Mouse (Mus musculus) left cerebral cortex, adult 6 months (tissue): ENCODE data around the gene Gm28038. TPM values are rescaled to one million over a fixed set of nuclear protein-coding genes. Genes with fewer than 3 reads are reported as not detected.

Experiments
- long read RNA-seq, 2 experiments: library from polyadenylated mRNA; unstranded; transcript quantifications; one replicate each; pipeline ENCODE4 v2.0.0; 2019 to 2020
- polyA plus RNA-seq: library from polyadenylated mRNA; unstranded; fragments of <200 nt; fragmentation: Nextera tagmentation; gene quantifications from 2 replicates; pipeline ENCODE4 v1.2.3, GENCODE M21; 2021

The Gm28038 gene
- not detected in 2 replicates for polyA plus RNA-seq
- long read RNA-seq, experiment 1, partial matches to known transcripts: 0 of 3 reads
- long read RNA-seq, experiment 1, other reads (novel, unspliced or antisense): 3 of 3 reads
- long read RNA-seq, experiment 2: 0 reads

GRCm38 (mm10) chr2:30280743-30281142 is at the start of gene Gm28038:
Gene Gm28038, plus strand, starts transcription at chr2:30281043.

GRCm38 (mm10) chr2:30237199-30237880 is 43.5 kb upstream of the Gm28038 start, which contains the start of gene Lrrc8a:
Gene Lrrc8a, plus strand, starts transcription at chr2:30237715.

GRCm38 (mm10) chr2:30240267-30240666 is 40.6 kb upstream of the Gm28038 start, which contains the start of gene Gm28035:
Gene Gm28035, plus strand, starts transcription at chr2:30240567.

GRCm38 (mm10) chr2:30265767-30266253 is 15.0 kb upstream of the Gm28038 start, which contains the start of gene Phyhd1:
Gene Phyhd1, plus strand, starts transcription at chr2:30266203.

GRCm38 (mm10) chr2:30286192-30287026 is 5.6 kb downstream of the Gm28038 start, which contains the start of the genes Dolk and Nup188:
Gene Dolk, minus strand, starts transcription at chr2:30286334.
Gene Nup188, plus strand, starts transcription at chr2:30286397.

Other genes starting within 250 kb of the Gm28038 start
- gene Wdr34, start 232.2 kb upstream of the Gm28038 start, polyA plus RNA-seq: 38.6 and 50.8 TPM in 2 replicates
- gene Set, start 223.7 kb upstream of the Gm28038 start, polyA plus RNA-seq: 171 and 208 TPM in 2 replicates
- gene Pkn3, start 203.4 kb upstream of the Gm28038 start, polyA plus RNA-seq: 0.41 and 0.72 TPM in 2 replicates
- 18.0 and 20.6 TPM in 2 replicates for gene Zdhhc12, start 187.4 kb upstream of the Gm28038 start, polyA plus RNA-seq
- gene Zer1, start 156.5 kb upstream of the Gm28038 start, polyA plus RNA-seq: 13.9 and 19.7 TPM in 2 replicates
- gene Tbc1d13, start 147.3 kb upstream of the Gm28038 start, polyA plus RNA-seq: 18.8 and 21.8 TPM in 2 replicates
- 14.1 and 47.6 TPM in 2 replicates for gene Endog, start 109.5 kb upstream of the Gm28038 start, polyA plus RNA-seq
- 27.2 and 33.7 TPM in 2 replicates for gene Spout1, start 102.6 kb upstream of the Gm28038 start, polyA plus RNA-seq
- gene Kyat1, start 75.2 kb upstream of the Gm28038 start, polyA plus RNA-seq: 6.5 and 7.9 TPM in 2 replicates
- gene Lrrc8a, start 43.3 kb upstream of the Gm28038 start, polyA plus RNA-seq: 41.0 and 44.2 TPM in 2 replicates
- 0.04 and 0.09 TPM in 2 replicates for gene Gm28035, start 40.5 kb upstream of the Gm28038 start, polyA plus RNA-seq
- gene Phyhd1, start 14.8 kb upstream of the Gm28038 start, polyA plus RNA-seq: 10.2 and 14.2 TPM in 2 replicates
- gene Dolk, start 5.3 kb downstream of the Gm28038 start, polyA plus RNA-seq: 26.3 and 30.3 TPM in 2 replicates
- 6.7 and 8.8 TPM in 2 replicates for gene Nup188, start 5.4 kb downstream of the Gm28038 start, polyA plus RNA-seq
- gene Sh3glb2, start 78.3 kb downstream of the Gm28038 start, polyA plus RNA-seq: 217 and 227 TPM in 2 replicates
- 26.9 and 27.7 TPM in 2 replicates for gene Miga2, start 83.2 kb downstream of the Gm28038 start, polyA plus RNA-seq
- 17.6 and 18.3 TPM in 2 replicates for gene Dolpp1, start 111.2 kb downstream of the Gm28038 start, polyA plus RNA-seq
- gene Crat, start 134.8 kb downstream of the Gm28038 start, polyA plus RNA-seq: 25.7 and 29.0 TPM in 2 replicates
- 124 and 158 TPM in 2 replicates for gene Ptpa, start 135.0 kb downstream of the Gm28038 start, polyA plus RNA-seq
- gene Ier5l, start 193.2 kb downstream of the Gm28038 start, polyA plus RNA-seq: 4.1 and 8.4 TPM in 2 replicates